Mouse (Mus musculus) liver, embryonic 18 days (tissue): ENCODE results near the gene Enkur. TPM values are rescaled to one million over a fixed set of nuclear protein-coding genes. Genes with fewer than 3 reads are reported as not detected.

Experiments
- polyA plus RNA-seq: library from polyadenylated mRNA; depleted of rRNA; stranded (reverse); fragments of >200 nt; gene quantifications from 2 replicates; pipeline ENCODE4 v1.2.3, GENCODE M21; 2012; rRNA removed

Enkur gene
- 0.03 and 0.08 TPM in 2 replicates for polyA plus RNA-seq

GRCm38 (mm10) chr2:21204912-21205830, at the start of gene Enkur, which contains the start of gene Thnsl1:
Gene Enkur, minus strand, starts transcription at chr2:21205365.
Gene Thnsl1, plus strand, starts transcription at chr2:21205724.

Other genes with a start within 250 kb of the Enkur start
- 5.6 and 7.3 TPM in 2 replicates for gene Arhgap21, start 236.5 kb downstream of the Enkur start, polyA plus RNA-seq
- 1.4 and 1.9 TPM in 2 replicates for gene Thnsl1, start 359 bp upstream of the Enkur start, polyA plus RNA-seq
- not detected in 2 replicates for gene Gpr158, start 162.2 kb upstream of the Enkur start, polyA plus RNA-seq